Mouse (Mus musculus): ENCODE results near the gene Abcc5.
A peak's percentile ranks its signal among the peaks of the same experiment; 100 is the strongest.
"Not testable (repeated sequence)": the region's sequence is repeated elsewhere in the genome, so short reads cannot be mapped to it uniquely, and the experiment has no call there.

The Abcc5 gene

DNA sequence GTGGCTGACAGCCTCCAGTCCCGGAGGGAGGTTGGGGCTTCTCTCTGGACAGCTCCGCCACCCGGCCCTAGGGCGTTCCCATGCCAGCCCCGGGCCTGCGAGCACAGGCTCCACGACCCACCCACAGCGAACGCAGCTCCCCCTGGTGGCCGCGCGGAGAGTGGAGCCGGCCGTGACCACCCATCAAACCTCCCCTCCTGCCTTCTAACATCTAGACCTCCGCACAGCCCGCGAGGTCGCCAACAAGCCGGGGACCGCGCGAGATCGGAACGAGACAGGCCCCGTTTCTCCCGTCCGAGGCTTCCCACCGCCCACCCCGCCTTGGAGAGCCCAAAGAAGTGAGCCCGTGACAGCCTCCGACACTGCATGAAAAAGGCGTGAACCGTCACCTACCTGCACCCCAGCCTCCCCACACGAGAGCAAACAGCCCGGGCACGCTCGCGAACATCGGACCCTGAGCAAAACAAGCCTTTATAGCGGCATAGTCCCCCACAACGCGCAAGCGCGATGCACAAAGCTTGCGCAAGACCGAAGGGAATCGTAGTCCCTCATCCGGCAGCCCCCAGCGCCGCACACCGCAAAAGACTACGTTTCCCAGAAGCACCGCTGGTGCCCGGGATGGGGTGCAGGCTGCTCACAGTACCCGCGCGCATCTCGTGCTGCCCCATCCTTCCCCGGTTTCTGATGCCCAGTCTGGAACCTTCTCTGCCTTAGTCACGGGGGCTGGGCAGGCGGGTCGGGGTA, at the start of gene Abcc5:
TSS of gene Abcc5 (minus strand) at position 540 of the 744 bp plus-strand sequence.
- peak; percentile 90 to 97 for DNase-seq (ENCODE audit: low spot score in 2 of 2)

DNA sequence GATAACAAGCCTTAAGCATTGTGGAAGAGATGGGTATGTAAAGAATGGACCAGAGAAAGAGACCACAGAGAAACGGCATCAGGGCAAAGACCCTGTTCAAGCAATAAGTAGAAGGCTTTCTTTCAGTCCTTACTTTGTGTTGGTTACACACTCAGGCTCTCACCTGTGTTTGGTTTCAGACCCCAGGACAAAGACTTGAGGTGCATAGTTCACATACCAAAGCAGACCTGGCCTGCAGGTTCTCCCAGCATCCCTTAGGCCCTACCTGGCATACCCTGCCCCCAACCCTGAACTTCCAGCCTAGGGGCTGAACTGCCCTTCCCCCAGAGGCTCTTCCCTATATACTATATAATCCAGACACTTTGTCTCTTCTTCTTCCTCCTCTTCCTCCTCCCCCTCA, 49.1 kb upstream of the Abcc5 start:
- DNase-seq (ENCODE audit: low spot score in 2 of 2), result no peak

DNA sequence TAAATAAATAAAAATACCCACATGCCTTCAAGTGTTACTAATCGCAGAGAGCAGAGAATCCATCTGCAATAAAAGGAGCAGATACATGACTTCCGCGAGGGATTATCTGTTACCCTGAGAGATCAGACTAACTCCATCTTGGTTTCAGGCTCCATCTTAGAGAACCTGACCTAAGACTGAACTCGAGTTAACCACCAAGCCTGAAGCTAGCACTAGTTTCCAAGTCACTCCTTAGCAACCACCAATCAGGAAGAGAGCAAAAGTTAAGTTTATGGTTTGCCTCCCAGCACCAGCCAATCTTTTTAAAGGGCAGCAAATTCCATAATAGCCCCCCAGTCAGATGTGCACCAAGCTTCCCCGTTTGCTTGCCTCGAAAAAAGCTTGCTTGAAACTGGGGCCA, 48.6 kb upstream of the Abcc5 start:
- no peak for DNase-seq (ENCODE audit: low spot score in 2 of 2)

DNA sequence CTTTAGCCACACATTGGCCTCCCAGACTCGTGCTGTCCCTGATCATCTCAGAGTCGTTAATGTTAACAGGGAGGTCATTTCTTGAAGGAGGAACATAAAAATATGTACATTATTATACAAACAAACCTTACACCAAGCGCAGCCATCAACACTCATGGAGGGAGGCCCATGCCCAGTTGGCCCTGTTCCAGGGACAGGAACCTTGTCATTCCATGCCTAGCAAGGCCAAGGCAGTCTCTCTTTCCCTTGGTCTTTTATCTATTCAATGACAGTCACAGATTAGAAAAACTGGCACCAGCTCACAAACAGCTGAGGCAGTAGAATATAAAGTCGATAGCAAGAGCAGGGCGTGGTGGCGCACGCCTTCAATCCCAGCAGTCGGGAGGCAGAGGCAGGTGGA, 48.0 kb upstream of the Abcc5 start:
- DNase-seq (ENCODE audit: low spot score in 2 of 2), result no peak

DNA sequence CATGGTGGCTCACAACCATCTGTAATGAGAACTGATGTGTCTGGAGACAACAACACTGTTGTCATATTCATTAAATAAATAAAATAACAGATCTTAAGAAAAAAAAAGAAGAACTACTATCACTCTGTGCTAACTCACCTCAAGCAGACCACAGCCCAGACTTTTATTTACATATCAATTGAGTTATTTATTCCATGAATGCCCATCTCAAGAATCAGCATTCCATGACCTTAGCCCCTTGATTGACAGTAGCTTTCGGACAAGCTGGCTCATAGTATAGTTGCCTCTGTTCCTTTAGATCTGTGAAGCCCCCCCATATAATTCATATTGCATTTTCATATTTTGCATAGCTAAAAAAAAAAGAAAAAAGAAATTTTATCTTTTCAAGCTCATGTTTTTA, 47.6 kb upstream of the Abcc5 start:
- DNase-seq (ENCODE audit: low spot score in 2 of 2), result no peak

DNA sequence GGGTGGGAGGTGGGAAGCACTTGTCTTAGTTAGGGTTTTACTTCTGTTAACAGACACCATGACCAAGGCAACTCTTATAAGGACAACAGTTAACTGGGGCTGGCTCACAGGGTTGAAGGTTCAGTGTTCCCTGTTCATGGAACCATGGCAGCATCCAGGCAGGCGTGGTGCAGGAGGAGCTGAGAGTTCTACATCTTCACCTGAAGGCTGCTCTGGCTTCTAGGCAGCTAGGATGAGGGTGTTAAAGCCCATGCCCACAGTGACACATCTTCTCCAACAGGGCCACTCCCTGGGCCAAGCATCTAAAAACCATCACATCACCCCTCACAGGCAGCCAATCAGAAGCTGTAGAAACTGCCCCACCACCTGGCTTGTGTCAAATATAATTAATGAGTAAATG, 45.5 kb upstream of the Abcc5 start:
- no peak for DNase-seq (ENCODE audit: low spot score in 2 of 2)

DNA sequence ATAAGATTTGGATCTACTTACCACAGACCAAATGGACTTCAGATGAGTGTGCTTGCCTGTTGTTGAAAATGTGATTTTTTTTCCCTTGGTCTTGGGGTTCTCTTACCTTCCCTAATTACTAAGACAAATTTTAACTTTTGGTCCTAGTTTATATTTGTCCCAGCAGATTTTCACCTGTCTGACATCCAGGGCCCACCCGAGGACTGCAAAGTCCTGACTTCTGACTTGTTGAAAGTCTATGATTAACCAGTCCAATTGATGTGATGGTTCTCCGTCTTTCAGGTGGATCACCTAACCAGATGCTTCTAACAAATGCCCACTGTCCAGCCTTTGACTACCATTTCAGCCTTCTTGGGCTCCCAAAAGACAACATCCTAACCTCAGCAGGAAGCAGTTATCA, 44.8 kb upstream of the Abcc5 start:
- no peak for DNase-seq (ENCODE audit: low spot score in 2 of 2)

DNA sequence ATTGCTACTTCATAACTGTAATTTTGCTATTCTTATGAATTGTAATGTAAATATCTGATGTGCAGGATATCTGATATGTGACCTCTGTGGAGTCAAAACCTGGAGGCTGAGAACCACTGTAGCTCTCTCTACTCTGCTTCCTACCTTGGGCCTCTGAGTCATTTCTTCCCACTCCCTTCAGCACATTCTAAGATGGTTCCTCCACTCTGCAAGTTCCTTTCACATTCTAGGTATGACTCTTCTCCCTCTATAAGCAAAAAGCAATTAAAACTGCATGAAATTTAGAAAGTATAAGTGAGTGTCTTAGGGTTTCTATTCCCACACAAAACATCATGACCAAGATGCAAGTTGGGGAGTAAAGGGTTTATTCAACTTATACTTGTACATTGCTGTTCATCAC, 38.5 kb upstream of the Abcc5 start:
- DNase-seq (ENCODE audit: low spot score in 2 of 2), result no peak

DNA sequence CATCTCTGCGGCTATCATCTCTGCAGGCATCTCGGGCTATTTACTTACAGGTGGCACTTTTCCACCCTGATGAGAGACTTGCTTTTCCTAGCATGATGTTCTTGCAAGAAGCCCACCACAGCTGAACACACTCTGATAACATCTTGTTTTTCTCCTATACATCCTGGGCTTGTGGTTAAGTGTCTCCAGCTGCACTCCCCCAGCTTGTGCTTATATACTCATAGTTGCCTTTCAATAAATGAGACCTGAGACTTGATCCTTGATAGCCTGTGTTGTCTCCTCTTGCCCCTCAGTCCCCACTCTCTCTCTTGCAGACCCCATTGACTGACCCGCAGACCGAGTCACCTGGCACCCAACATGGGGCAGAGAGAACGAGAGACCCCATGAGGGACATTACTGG, 32.5 kb upstream of the Abcc5 start:
- DNase-seq (ENCODE audit: low spot score in 2 of 2), result not testable (repeated sequence)

DNA sequence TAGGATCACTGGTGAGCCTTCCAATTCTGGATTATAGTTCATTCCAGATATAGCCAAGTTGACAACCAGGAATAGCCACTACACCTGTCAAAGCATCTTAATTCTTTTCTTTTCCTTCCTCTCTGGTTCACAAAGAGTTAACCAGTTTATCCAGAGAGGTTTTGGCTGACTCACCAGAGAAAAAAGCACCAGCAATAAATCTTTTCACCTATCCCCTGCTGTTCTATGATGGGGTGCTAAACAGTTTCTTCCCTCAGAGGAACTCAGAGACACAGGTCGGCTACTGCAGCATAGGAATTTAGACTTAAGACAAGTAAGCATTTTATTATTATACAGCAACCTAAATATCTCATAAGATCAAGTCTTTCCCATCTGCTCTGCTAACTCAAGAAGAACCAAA, 29.9 kb upstream of the Abcc5 start:
- DNase-seq (ENCODE audit: low spot score in 2 of 2), result no peak

DNA sequence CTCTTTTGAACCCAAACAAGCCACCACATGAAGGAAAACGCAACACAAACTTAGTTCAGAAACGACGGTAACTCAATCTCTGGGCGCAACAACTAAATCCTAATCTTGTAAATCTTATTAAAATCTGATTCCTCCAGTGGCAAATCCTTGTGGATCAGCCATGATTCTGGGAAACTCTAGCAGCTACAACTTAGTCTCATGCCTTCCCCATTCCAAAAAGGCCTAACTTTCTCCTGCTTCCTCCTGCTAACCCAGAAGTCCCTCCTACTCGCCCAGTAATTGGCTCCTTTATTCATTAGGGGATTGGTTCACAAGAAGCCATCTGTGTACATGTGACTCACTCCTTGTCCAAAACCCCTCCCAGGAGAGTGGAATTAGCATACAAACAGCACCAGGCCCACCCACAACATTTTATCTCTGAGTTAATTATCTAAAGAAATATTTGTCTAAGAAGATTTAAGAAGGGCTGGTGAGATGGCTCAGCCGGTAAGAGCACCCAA, 28.0 kb upstream of the Abcc5 start:
- no peak for DNase-seq (ENCODE audit: low spot score in 2 of 2)

DNA sequence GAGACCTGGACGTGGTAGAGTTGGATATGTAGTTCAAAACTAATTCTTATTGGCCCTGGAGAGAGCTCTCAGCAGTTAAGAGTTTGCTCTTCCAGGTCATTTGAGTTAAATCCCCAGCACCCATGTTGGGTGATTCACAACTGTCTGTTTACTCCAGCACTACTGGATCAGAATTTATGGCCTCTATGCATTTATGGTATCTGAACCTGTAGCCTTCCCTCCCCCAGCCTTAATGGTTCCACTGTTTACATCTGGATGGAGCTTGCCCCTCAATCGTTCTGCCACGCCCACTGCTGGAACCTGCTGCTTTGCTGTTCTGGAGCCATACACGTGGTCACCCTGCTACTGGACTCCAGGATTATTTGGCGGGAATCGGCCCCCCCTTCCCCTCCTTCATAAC, 25.6 kb upstream of the Abcc5 start:
- no peak for DNase-seq (ENCODE audit: low spot score in 2 of 2)

DNA sequence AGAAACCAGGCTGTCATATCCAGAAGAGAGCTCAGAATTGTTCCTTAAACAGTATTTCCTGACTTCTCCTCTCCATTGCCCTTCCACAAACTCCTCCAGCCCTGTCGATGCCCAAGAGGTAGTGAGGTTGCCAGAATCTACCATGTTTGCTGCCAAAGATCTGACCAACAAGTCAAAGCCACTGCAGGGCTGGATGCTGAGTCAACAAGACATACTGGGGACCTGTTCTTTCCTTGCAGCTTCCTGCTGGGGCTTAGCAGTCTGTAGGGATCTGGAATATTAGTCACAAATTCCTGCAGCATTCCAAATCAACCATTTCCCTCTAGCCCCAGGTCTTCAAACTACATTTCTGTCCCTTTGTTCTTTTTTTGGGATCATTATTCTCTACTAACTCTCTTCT, 19.7 kb upstream of the Abcc5 start:
- no peak for DNase-seq (ENCODE audit: low spot score in 2 of 2)

DNA sequence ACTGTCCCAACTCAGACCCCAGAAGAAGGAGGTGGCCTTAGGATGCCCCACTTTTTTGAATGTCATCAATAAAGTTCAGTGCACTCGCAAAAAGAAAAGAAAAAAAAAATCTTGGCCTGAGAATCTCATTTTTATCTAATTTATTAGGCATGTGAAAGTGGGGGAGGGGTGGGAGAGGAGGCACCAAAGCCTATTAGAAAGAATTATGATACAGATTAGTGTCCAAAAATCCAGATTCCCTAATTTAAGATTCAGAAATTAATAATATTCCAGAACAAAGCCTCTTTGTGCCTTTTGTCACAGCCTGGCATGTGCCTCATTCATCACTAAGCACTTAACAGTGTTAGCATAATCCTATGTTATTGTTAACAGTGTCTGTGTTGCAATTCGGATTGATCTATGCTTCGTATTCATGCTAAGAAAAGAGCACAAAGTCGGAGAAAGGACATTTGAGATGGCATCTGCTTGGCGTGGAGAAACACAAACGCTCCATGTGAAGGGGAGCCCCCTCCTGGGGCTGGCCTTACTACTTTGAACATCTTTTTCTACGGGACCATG, 18.7 kb upstream of the Abcc5 start:
- DNase-seq (ENCODE audit: low spot score in 2 of 2), result no peak

DNA sequence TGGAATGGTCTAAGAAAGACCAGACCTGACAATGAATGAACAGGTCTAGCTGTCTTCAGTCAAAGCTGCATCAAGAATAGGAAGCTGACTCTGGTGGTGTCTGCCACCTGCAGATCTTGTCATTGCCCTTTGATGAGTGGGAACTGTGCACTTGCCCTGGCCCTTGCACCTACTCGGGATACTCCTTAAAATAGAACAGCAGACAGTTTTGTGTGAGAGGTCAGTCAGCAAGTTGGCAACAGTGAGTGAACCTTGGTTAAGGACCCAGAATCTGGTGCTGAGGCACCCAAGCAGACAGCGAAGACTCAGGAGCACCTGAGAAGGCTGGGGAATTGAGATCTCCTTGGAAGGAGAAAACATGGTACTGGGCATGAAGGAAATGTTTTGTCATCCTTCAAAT, 16.7 kb upstream of the Abcc5 start:
- no peak for DNase-seq (ENCODE audit: low spot score in 2 of 2)

DNA sequence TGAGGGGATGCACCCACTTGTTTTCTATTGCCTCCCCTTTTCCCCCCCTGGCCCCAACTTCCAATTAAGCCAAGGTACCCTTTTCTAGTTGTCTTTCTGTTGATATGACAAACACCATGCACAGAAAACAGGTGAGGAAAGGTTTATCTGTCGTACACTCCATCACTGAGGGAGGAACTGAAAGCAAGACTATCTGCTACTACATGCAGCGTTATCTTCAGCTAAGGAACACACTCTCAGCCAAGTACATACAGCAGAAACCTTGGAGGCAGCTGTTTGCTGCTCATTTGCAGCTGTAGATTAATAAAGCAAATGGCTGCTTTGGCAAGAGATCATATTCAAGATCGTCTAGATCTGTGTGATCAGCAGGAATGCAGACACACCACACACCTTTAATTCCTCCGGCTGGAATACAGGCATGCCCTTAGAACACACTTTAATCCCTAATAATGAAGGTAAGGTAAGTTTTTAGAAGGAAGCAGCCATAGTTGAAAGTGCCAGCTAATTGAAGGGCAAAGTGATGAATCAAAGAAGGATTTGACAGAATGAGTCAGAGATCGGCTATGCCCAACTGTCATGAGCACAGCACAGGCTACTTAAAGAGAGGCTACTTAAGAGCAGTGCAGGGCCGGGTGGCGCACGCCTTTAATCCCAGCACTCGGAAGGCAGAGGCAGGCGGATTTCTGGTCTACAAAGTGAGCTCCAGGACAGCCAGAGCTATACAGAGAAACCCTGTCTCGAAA, 12.7 kb upstream of the Abcc5 start:
- no peak for DNase-seq (ENCODE audit: low spot score in 2 of 2)

DNA sequence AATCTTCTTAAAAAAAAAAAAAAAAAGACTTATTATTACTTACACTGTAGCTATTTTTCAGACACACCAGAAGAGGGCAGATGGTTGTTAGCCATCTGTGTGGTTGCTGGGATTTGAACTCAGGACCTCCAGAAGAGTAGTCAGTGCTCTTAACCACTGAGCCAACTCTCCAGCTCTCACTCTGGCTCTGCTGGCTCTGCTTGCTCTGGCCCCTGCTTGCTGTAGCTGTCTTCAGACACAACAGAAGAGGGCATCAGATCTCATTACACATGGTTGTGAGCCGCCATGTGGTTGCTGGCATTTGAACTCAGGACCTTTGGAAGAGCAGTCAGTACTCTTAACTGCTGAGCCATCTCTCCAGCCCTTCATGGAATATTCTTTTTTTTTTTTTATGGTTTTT, 11.9 kb upstream of the Abcc5 start:
- DNase-seq (ENCODE audit: low spot score in 2 of 2), result not testable (repeated sequence)

DNA sequence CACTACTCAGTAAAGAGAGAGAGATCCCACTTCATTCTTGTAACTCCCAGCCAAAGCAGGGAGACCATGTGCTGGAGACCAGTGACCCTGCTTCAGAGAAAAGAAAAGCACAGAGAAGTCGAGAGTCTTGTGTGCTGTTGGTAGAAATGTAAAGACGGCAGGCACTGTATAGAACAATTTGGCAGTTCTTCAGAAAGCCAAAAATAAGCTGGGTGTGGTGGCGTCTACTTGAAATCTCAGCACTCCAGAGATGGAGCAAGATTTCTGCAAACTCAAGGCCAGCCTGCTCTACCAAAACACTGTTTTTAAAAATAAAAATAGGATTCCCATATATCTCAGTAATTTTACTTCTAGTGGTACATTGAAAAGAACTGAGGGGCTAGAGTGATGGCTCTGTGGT, 10.1 kb upstream of the Abcc5 start:
- DNase-seq (ENCODE audit: low spot score in 2 of 2), result no peak

DNA sequence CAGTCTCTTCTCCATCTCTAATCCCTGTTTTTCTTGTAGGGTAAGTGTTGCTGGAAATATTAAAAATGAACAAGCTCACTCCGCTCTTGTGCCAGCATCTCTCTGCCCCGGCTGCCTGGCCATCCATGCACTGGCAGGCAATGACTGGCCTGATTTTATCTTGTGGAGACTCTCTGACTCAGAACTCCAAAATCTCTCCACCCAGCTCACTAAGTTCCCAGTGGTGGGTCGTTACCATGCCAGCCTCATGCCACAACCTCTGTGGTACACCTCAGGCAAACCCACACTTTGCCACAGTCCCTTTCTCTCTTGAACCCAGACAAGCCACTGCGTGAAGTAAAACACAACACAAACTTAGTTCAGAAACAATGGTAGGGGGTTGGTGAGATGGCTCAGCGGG, 3.1 kb upstream of the Abcc5 start:
- DNase-seq (ENCODE audit: low spot score in 2 of 2), result no peak

DNA sequence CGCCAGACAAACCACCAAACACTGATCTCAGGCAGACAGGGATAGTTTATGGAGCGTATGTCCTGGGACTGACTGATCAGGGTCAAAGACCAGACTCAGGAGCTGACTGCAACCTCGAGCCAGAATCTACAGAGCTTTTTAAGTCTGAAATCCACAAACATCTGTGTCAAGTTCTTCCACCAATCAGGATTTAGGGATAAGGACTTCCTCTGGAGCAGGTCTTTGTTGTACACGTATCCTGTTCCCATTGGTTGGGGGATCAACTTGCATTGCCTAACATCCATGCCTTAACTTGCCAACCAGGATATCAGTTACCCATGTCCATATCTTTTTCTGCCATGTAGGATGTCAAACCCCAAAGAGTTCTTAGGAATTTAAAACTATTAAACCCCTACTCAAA, 1.4 kb upstream of the Abcc5 start:
- DNase-seq (ENCODE audit: low spot score in 2 of 2), result no peak

DNA sequence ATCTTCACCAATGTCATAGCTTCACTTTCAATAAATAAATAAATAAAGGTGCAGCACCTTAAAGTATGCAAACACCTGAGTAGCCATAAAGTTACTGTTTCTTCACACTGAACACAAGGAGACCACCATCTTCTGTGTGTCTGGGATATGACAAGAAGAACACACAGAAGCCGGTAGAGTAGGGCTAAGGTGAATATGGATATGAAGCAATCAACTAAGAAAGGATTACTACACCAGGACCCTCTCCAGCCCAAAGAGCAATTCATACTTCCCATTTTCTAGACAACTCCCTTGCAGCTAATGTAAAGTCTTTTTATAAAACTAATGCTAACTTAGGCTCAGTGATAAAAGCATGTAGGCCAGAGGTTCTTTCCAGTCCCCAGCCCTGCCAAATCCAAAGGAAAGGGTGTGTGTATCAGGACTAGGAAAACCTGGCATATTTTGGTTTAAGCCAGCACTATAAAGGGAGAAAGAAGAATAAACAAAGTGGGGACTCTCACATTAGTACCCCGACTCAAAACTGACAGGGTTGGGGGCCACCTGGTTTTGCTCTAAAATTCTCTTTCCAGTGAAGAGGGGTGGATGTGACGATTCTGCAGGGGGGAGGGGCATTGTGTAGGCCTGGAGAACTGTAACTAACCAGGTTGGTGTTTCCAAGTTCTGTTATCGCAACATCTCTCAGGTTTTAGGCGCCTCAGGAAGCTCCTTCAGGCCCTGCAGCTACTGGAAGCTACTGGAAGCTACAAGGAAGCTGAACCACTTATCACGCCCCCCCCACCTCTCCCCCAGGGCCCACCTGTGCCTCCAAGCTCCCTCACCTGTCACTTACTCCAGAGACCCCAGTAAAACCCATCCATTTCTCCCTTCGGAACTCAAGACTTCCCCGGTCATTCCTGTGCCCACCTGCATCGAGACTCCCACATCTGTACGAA, 1.2 kb downstream of the Abcc5 start:
- peak in 1 of 2 experiments; percentile 26 for DNase-seq (ENCODE audit: low spot score in 2 of 2)

DNA sequence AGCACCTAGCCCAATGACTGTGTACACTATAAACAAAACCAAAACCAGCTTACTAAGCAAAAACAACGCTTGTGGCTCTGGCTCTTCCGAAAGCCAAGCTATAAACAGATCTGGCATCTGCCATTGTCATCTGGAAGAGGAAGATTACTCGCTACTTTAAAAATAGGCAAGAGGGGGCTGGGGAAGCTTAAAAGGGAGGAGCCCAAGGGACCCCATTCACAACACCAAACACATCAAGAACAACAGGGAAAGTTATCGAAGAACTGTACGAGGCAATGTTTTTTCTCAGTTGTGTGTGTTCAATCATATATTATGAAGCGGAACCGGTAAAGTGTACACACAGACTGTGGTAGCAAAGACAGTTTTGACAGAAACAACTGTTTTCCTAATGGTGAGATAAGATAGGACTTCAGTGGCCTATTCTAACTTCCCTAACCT, 1.9 kb downstream of the Abcc5 start:
- DNase-seq (ENCODE audit: low spot score in 2 of 2), result no peak
